Mouse (Mus musculus): ENCODE data around the gene Ntn3. TPM values are rescaled to one million over a fixed set of nuclear protein-coding genes. Genes with fewer than 3 reads are reported as not detected.
A peak's percentile ranks its signal among the peaks of the same experiment; 100 is the strongest.

The Ntn3 gene
- polyA plus RNA-seq, 1 experiment from 2014 or later, result 4.0 TPM

DNA sequence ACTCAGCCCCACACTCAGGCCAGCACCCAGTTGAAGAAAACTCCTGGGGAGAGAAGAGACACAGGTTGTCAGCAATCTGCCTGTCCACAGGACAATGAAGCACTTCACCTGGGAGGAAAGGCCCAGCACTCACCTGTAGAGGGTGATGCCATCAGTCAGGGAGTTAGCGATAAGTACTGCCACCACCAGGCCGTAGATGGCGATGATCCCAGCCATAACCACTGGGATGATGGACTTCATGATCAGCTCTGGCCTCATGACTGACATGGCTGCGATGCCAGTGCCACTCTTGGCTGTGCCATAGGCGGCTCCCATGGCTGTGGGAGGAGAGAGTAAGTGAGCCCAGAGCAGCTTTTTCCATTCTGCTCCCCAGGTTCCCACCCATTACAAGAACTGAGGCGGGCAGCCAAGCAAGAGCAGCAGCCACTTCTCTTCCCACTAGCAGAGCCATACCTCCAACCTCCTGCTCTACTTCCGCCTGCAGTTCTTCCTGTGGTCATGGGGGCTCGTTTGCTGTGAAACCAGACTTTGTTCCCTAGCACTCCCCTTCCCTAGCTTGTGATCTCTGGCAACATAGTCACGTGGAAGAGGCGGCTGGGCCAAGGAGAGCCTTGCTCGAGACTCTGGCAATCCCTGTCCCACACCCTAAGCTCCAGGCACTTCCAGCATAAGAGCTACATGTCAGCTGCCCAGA is 44.6 kb downstream of the Ntn3 start:
- H3K9ac ChIP-seq (ENCODE audit: low read length), result no peak overlapping the region
- no peak overlapping the region for H3K27ac ChIP-seq (ENCODE audit: low read depth, low read length)
- no peaks in the 10 kb centered on the region for H3K27me3 ChIP-seq (ENCODE audit: control insufficient read depth, insufficient read depth, low read length)
- H3K9me3 ChIP-seq (ENCODE audit: control insufficient read depth, low read length), result no peaks in the 10 kb centered on the region
- no peaks in the 10 kb centered on the region; the same call in none of the 2 replicates for H3K36me3 ChIP-seq (ENCODE audit: control insufficient read depth, insufficient read depth, low read length)
- no peak for DNase-seq (ENCODE audit: low spot score)
- H3K4me3 ChIP-seq (ENCODE audit: low read depth, low read length), result no peak overlapping the region
- no peak for ATAC-seq (ENCODE audit: insufficient read depth, low FRiP score, low TSS enrichment)
- WGBS, result 83% methylated on average over 9 of the region's 11 CpGs
- H3K4me2 ChIP-seq (ENCODE audit: low read depth), result no peak overlapping the region
- peaks cover 13% of the 10 kb centered on the region for H3K4me1 ChIP-seq (ENCODE audit: control insufficient read depth, insufficient read depth, low read length)

DNA sequence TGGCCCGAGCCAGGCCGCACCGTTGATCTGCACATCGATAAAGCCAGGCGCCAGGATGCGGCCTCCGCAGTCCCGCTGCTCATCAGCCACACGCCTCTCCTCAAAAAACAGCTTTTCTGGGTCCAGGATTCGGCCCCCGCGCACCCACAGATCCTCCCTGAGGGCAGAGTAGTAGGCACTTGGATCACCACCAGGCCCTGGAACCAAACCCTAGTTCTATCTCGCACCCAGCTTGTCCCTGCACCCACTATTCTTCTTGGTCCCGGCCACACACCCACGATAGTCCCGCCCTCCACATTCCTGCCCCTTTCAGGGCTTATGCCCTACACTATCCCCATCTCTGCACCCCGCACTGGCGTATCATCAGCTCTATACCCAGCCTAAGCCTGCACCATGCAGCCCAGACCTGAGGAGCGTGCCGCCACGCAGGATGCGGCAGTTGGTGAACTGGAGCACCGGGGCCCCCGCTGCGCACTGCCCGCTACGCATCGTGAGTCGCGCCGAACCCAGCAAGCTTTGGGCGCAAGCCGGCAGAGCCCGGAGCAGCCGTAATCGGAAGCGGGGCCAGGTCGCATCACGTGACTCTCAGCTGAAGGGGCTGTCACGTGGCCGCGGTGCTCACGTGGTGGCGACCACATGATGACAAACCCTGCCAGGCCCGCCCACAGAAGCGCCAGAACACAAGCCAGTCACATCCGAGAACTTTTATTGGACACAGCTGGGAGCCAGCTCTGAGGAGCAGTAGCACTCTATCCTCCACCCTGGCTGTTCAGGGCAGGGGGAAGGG is 46.0 kb downstream of the Ntn3 start, which contains the start of gene Amdhd2:
Amdhd2 (minus strand) TSS at position 591 of the 787 bp plus-strand sequence.
- peaks cover 12% of the 10 kb centered on the region for H3K4me1 ChIP-seq (ENCODE audit: control insufficient read depth, insufficient read depth, low read length)
- H3K27me3 ChIP-seq (ENCODE audit: control insufficient read depth, insufficient read depth, low read length), result no peaks in the 10 kb centered on the region
- H3K4me2 ChIP-seq (ENCODE audit: low read depth), result peak within 1 kb of the TSS; percentile 72
- H3K9me3 ChIP-seq (ENCODE audit: control insufficient read depth, low read length), result no peaks in the 10 kb centered on the region
- H3K36me3 ChIP-seq (ENCODE audit: control insufficient read depth, insufficient read depth, low read length), result no peaks in the 10 kb centered on the region; the same call in none of the 2 replicates
- peak within 1 kb of the TSS; percentile 55 for H3K4me3 ChIP-seq (ENCODE audit: low read depth, low read length)
- peak; percentile 96 for DNase-seq (ENCODE audit: low spot score)
- H3K9ac ChIP-seq (ENCODE audit: low read length), result peak within 1 kb of the TSS; percentile 64
- 0 out of 2 replicates have a peak within 1 kb of the TSS, but pooled peaks have one; percentile 21 for H3K27ac ChIP-seq (ENCODE audit: low read depth, low read length)
- 2% methylated on average over 47 of the region's 47 CpGs for WGBS
- peak; percentile 90 for ATAC-seq (ENCODE audit: insufficient read depth, low FRiP score, low TSS enrichment)

DNA sequence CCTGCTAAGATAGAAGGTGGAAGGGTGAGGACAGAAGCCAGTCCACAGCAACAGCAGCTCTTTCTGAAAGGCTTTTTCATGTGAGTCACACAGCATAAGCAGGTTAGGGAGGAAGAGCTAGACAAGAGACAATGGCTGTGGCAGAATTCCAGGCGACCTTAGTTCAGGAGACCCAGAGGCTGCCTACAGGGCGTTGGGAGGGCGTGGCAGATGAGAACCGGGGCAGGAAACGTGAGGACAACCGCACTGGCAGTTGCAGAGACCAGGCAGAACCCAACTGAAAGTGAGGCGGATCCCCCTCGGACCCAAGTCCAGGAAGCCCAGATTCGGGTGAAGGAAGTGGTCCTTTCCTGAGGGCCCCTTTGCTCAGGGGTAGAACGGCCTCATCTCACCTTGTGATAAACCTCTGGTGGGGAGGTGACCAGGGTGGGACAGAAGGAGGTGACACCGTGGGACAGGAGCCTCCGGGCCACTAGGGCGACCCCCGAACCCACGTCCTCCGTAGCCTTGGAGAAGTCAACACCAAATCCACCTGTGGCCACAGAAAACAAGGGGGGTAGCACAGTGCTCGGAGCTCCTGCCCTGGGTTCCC is 46.7 kb downstream of the Ntn3 start:
- no peaks in the 10 kb centered on the region for H3K27me3 ChIP-seq (ENCODE audit: control insufficient read depth, insufficient read depth, low read length)
- H3K9me3 ChIP-seq (ENCODE audit: control insufficient read depth, low read length), result no peaks in the 10 kb centered on the region
- H3K36me3 ChIP-seq (ENCODE audit: control insufficient read depth, insufficient read depth, low read length), result no peaks in the 10 kb centered on the region; the same call in none of the 2 replicates
- ATAC-seq (ENCODE audit: insufficient read depth, low FRiP score, low TSS enrichment) (0 out of 2 replicates have a peak, but pooled peaks have one; percentile 5), DNase-seq (ENCODE audit: low spot score) (no peak)
- 33% methylated on average over 17 of the region's 17 CpGs for WGBS
- H3K4me2 ChIP-seq (ENCODE audit: low read depth), result peak overlapping the region; percentile 72
- no peak overlapping the region for H3K27ac ChIP-seq (ENCODE audit: low read depth, low read length)
- peak overlapping the region; percentile 64 for H3K9ac ChIP-seq (ENCODE audit: low read length)
- H3K4me3 ChIP-seq (ENCODE audit: low read depth, low read length), result peak overlapping the region; percentile 55
- H3K4me1 ChIP-seq (ENCODE audit: control insufficient read depth, insufficient read depth, low read length), result peaks cover 6% of the 10 kb centered on the region

DNA sequence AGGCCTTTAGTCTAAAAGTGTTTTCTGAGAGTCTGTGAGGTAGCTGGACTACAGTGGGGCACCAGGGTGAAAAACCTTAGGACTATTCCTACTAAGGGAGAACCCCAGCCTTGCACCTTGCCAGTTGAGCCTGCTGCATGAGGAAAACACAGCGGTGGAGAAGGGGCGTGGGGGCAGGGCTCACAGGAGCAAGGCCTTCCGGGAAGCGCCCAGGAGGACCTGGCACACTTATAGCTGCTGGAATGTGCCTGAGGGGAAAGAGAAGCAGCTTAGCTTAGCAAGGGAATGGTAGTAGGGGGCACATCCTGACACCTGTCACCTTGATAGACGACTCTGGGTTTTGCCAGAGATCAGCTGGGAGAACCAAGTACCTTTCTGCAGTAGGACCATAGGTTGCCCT is 47.9 kb downstream of the Ntn3 start:
- no peak for DNase-seq (ENCODE audit: low spot score)
- Histone ChIP-seq H3K27me3 (ENCODE audit: control insufficient read depth, insufficient read depth, low read length) (no peaks in the 10 kb centered on the region), H3K27ac (ENCODE audit: low read depth, low read length) (no peak overlapping the region), H3K4me1 (ENCODE audit: control insufficient read depth, insufficient read depth, low read length) (peaks cover 5% of the 10 kb centered on the region; the same call in 1 of the 2 replicates), H3K36me3 (ENCODE audit: control insufficient read depth, insufficient read depth, low read length) (no peaks in the 10 kb centered on the region; the same call in 1 of the 2 replicates), H3K4me3 (ENCODE audit: low read depth, low read length) (no peak overlapping the region), H3K9ac (ENCODE audit: low read length) (no peak overlapping the region), H3K4me2 (ENCODE audit: low read depth) (no peak overlapping the region), H3K9me3 (ENCODE audit: control insufficient read depth, low read length) (no peaks in the 10 kb centered on the region)
- WGBS, result 85% methylated on average over 5 of the region's 5 CpGs
- no peak for ATAC-seq (ENCODE audit: insufficient read depth, low FRiP score, low TSS enrichment)

DNA sequence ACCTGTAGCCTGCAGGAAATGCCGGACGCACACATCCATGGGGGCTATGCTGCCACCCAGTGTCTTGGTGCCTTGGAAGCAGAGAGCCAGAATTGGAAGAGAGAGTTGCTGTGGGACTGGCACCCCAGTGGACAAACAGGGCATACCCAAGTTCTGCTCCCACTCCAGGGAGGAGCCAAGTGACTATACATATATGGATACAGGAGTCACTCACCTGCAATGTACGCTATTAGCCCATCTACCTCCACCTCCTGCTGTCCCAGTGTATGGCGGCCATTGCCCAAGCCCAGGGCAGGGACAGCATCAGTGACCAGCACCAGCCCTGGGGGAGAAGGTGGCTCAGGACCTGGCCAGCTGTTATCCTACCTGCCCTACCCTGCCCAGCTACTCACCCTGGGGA is 51.8 kb downstream of the Ntn3 start:
- Histone ChIP-seq H3K4me2 (ENCODE audit: low read depth) (no peak overlapping the region), H3K4me3 (ENCODE audit: low read depth, low read length) (no peak overlapping the region), H3K27me3 (ENCODE audit: control insufficient read depth, insufficient read depth, low read length) (no peaks in the 10 kb centered on the region), H3K36me3 (ENCODE audit: control insufficient read depth, insufficient read depth, low read length) (no peaks in the 10 kb centered on the region), H3K9me3 (ENCODE audit: control insufficient read depth, low read length) (no peaks in the 10 kb centered on the region), H3K4me1 (ENCODE audit: control insufficient read depth, insufficient read depth, low read length) (peaks cover 1% of the 10 kb centered on the region; the same call in 1 of the 2 replicates), H3K9ac (ENCODE audit: low read length) (no peak overlapping the region), H3K27ac (ENCODE audit: low read depth, low read length) (no peak overlapping the region)
- no peak for ATAC-seq (ENCODE audit: insufficient read depth, low FRiP score, low TSS enrichment)
- DNase-seq (ENCODE audit: low spot score), result no peak
- 88% methylated on average over 4 of the region's 4 CpGs for whole genome bisulfite sequencing

DNA sequence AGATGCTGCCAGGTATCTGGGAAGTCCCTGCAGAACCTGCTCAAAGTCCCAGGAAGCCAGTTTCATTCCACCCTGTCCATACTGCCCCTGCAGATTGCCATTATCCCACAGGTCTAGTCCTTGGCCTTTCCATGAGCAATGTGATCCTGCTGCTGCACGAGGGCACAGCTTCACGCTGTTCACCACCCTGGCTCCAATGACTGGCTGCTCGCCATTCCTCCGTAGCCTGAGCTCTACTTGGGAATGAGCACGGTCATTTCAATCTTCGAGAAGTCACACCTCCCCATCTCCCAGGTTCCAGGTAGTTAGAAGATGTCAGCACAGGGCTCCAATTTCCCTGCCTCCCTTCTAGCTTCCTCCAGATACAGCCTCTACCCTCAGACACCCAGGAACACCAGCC is 52.2 kb downstream of the Ntn3 start:
- Histone ChIP-seq H3K4me3 (ENCODE audit: low read depth, low read length) (no peak overlapping the region), H3K27me3 (ENCODE audit: control insufficient read depth, insufficient read depth, low read length) (no peaks in the 10 kb centered on the region), H3K36me3 (ENCODE audit: control insufficient read depth, insufficient read depth, low read length) (no peaks in the 10 kb centered on the region), H3K4me1 (ENCODE audit: control insufficient read depth, insufficient read depth, low read length) (no peaks in the 10 kb centered on the region), H3K9me3 (ENCODE audit: control insufficient read depth, low read length) (no peaks in the 10 kb centered on the region), H3K9ac (ENCODE audit: low read length) (no peak overlapping the region), H3K27ac (ENCODE audit: low read depth, low read length) (no peak overlapping the region), H3K4me2 (ENCODE audit: low read depth) (no peak overlapping the region)
- ATAC-seq (ENCODE audit: insufficient read depth, low FRiP score, low TSS enrichment), result no peak
- 89% methylated on average over 6 of the region's 6 CpGs for WGBS
- no peak for DNase-seq (ENCODE audit: low spot score)

DNA sequence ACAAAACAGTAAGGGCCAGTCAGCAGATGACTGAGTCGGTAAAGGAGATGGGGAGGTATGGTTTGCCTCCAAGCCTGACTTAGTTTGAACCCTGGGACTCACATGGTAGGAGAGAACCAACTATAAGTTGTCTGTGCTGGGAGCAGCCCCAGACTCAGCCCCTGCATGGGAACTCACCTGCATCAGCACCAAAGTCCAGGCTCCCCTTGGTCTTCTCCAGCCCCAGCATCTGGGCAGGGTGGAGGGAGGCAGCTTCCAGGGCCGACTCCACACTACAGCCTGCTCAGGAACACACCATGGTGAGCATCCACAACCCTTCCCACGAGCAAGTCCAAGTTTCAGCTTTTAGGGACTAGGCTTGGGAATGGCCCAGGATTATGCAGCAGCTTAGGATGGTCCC is 52.9 kb downstream of the Ntn3 start:
- Histone ChIP-seq H3K4me3 (ENCODE audit: low read depth, low read length) (no peak overlapping the region), H3K27ac (ENCODE audit: low read depth, low read length) (no peak overlapping the region), H3K27me3 (ENCODE audit: control insufficient read depth, insufficient read depth, low read length) (no peaks in the 10 kb centered on the region), H3K9ac (ENCODE audit: low read length) (no peak overlapping the region), H3K36me3 (ENCODE audit: control insufficient read depth, insufficient read depth, low read length) (no peaks in the 10 kb centered on the region), H3K4me2 (ENCODE audit: low read depth) (no peak overlapping the region), H3K4me1 (ENCODE audit: control insufficient read depth, insufficient read depth, low read length) (no peaks in the 10 kb centered on the region), H3K9me3 (ENCODE audit: control insufficient read depth, low read length) (no peaks in the 10 kb centered on the region)
- DNase-seq (ENCODE audit: low spot score) (no peak), ATAC-seq (ENCODE audit: insufficient read depth, low FRiP score, low TSS enrichment) (no peak)
- 78% methylated on average over 3 of the region's 3 CpGs for WGBS

DNA sequence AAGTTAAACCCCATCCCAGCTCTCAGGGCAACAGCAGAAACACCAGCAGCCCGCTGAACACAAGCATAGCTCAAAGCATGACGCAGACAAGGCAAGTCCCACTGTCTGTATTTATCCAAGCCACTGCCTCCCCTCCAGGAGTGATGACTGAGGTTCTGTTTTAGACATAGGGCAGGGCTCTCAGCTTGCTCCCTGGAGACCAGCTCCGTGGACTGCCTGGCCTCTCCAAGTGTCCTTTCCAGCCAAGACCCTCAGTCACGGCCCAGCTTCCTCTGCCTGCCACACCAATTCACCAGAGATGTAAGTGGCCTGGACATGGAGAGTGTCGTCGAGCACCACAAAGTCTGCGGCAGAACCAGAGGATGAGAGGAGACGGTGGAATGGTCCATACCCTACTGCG is 53.6 kb downstream of the Ntn3 start:
- Histone ChIP-seq H3K4me3 (ENCODE audit: low read depth, low read length) (no peak overlapping the region), H3K9me3 (ENCODE audit: control insufficient read depth, low read length) (no peaks in the 10 kb centered on the region), H3K36me3 (ENCODE audit: control insufficient read depth, insufficient read depth, low read length) (no peaks in the 10 kb centered on the region), H3K9ac (ENCODE audit: low read length) (no peak overlapping the region), H3K27ac (ENCODE audit: low read depth, low read length) (no peak overlapping the region), H3K4me1 (ENCODE audit: control insufficient read depth, insufficient read depth, low read length) (no peaks in the 10 kb centered on the region), H3K27me3 (ENCODE audit: control insufficient read depth, insufficient read depth, low read length) (no peaks in the 10 kb centered on the region), H3K4me2 (ENCODE audit: low read depth) (no peak overlapping the region)
- DNase-seq (ENCODE audit: low spot score), result no peak
- WGBS, result 92% methylated on average over 9 of the region's 9 CpGs
- no peak for ATAC-seq (ENCODE audit: insufficient read depth, low FRiP score, low TSS enrichment)
